Mouse (Mus musculus) ES-Bruce4 (cell line): Measurements from ENCODE around the gene Ccdc173. TPM values are rescaled to one million over a fixed set of nuclear protein-coding genes. Genes with fewer than 3 reads are reported as not detected.

Source experiments
- H3K27ac ChIP-seq: 2 replicates; pipeline ENCODE4 v1.5.1; 2012; ENCODE audit warnings: low read length, inconsistent platforms; ENCODE audit not compliant: insufficient read depth
- H3K27me3 ChIP-seq: 2 replicates; pipeline ENCODE4 v1.6.1; 2012; ENCODE audit warnings: mild to moderate bottlenecking, low read length, inconsistent platforms; ENCODE audit not compliant: control insufficient read depth, poor library complexity, insufficient read depth, severe bottlenecking
- H3K36me3 ChIP-seq: 2 replicates; pipeline ENCODE4 v1.6.1; 2012; ENCODE audit warnings: inconsistent platforms, mild to moderate bottlenecking, low read length, moderate library complexity; ENCODE audit not compliant: control insufficient read depth, poor library complexity, insufficient read depth, severe bottlenecking
- H3K4me1 ChIP-seq: one replicate; pipeline ENCODE4 v1.8.1; 2011; ENCODE audit warnings: low read length; ENCODE audit not compliant: control insufficient read depth, insufficient read depth
- H3K4me3 ChIP-seq: 2 replicates; pipeline ENCODE4 v1.5.1; 2011; ENCODE audit warnings: low read depth, mild to moderate bottlenecking, low read length
- H3K9ac ChIP-seq: 2 replicates; pipeline ENCODE4 v1.6.1; 2012; ENCODE audit warnings: low read depth, mild to moderate bottlenecking, inconsistent platforms; ENCODE audit not compliant: poor library complexity, severe bottlenecking
- H3K9me3 ChIP-seq: replicated peaks from 2 replicates; pipeline ENCODE4 v1.6.1; 2012; ENCODE audit warnings: mild to moderate bottlenecking, low read length, inconsistent platforms; ENCODE audit not compliant: control insufficient read depth, poor library complexity, insufficient read depth, severe bottlenecking
- CTCF ChIP-seq: IDR thresholded peaks from one replicate; pipeline ENCODE4 v1.8.1; 2011; ENCODE audit warnings: low read depth, low read length
- EP300 ChIP-seq: IDR thresholded peaks from 2 replicates; pipeline ENCODE4 v1.6.1; 2011; ENCODE audit warnings: low read depth, low read length; ENCODE audit not compliant: insufficient read depth
- POLR2A ChIP-seq: IDR thresholded peaks from one replicate; pipeline ENCODE4 v1.8.1; 2011; ENCODE audit warnings: low read length; ENCODE audit not compliant: insufficient read depth
- polyA plus RNA-seq: library from polyadenylated mRNA; stranded (reverse); fragments of >200 nt; gene quantifications from 2 replicates; pipeline ENCODE4 v1.2.4, GENCODE M21; 2011; ENCODE audit warnings: low read depth; ENCODE audit not compliant: missing spikeins, insufficient read depth, insufficient read length

The Ccdc173 gene
- polyA plus RNA-seq, 1 experiment, result 3.7 TPM

GRCm38 (mm10) chr2:69723519-69723825, 65.9 kb downstream of the Ccdc173 start:
- Histone ChIP-seq H3K27me3 (no peaks in the 10 kb centered on the region), H3K4me1 (peaks cover 3% of the 10 kb centered on the region), H3K4me3 (peak overlapping the region; percentile 90), H3K9ac (peak overlapping the region; percentile 93), H3K9me3 (no peaks in the 10 kb centered on the region), H3K27ac (no peak overlapping the region), H3K36me3 (no peaks in the 10 kb centered on the region)
- TF ChIP-seq CTCF, result no peak
- no peak for TF ChIP-seq EP300
- no peak for TF ChIP-seq POLR2A

GRCm38 (mm10) chr2:69722650-69723518, 66.5 kb downstream of the Ccdc173 start:
- Histone ChIP-seq H3K4me3 (peak overlapping the region; percentile 90), H3K9me3 (no peaks in the 10 kb centered on the region), H3K27me3 (no peaks in the 10 kb centered on the region), H3K36me3 (no peaks in the 10 kb centered on the region), H3K9ac (peak overlapping the region; percentile 93), H3K27ac (peak overlapping the region; percentile 55; the same call in 1 of the 2 replicates), H3K4me1 (peaks cover 3% of the 10 kb centered on the region)
- TF ChIP-seq EP300 (peak; percentile 41; the same call in 1 of the 2 replicates), POLR2A (no peak)

GRCm38 (mm10) chr2:69722273-69722649, 67.1 kb downstream of the Ccdc173 start, which contains the start of gene Ppig:
TSS of gene Ppig (plus strand) at chr2:69722545.
- no peak for TF ChIP-seq CTCF
- peaks cover 3% of the 10 kb centered on the region for H3K4me1 ChIP-seq
- no peaks in the 10 kb centered on the region for H3K9me3 ChIP-seq
- peak within 1 kb of the TSS; percentile 93 for H3K9ac ChIP-seq
- H3K4me3 ChIP-seq, result peak within 1 kb of the TSS; percentile 90
- H3K36me3 ChIP-seq, result no peaks in the 10 kb centered on the region
- H3K27me3 ChIP-seq, result no peaks in the 10 kb centered on the region
- H3K27ac ChIP-seq, result peak within 1 kb of the TSS; percentile 55; the same call in 1 of the 2 replicates

GRCm38 (mm10) chr2:69719121-69719520, 70.3 kb downstream of the Ccdc173 start:
- Histone ChIP-seq H3K36me3 (no peaks in the 10 kb centered on the region), H3K9ac (no peak overlapping the region), H3K4me3 (no peak overlapping the region), H3K27ac (no peak overlapping the region), H3K27me3 (no peaks in the 10 kb centered on the region), H3K9me3 (no peaks in the 10 kb centered on the region), H3K4me1 (peaks cover 2% of the 10 kb centered on the region)
- TF ChIP-seq POLR2A (no peak), EP300 (no peak), CTCF (no peak)

- H3K27ac ChIP-seq, result no peak overlapping the region
- H3K36me3 ChIP-seq, result no peaks in the 10 kb centered on the region
- H3K27me3 ChIP-seq, result no peaks in the 10 kb centered on the region
- no peaks in the 10 kb centered on the region for H3K9me3 ChIP-seq
- H3K4me3 ChIP-seq, result no peak overlapping the region
- no peaks in the 10 kb centered on the region for H3K4me1 ChIP-seq
- H3K9ac ChIP-seq, result no peak overlapping the region
- TF ChIP-seq EP300 (no peak), POLR2A (no peak), CTCF (no peak)
Measured at GRCm38 (mm10) chr2:69716483-69716882, 72.9 kb downstream of the Ccdc173 start.

GRCm38 (mm10) chr2:69714126-69714525, 75.2 kb downstream of the Ccdc173 start:
- Histone ChIP-seq H3K4me1 (no peaks in the 10 kb centered on the region), H3K36me3 (peaks cover 6% of the 10 kb centered on the region; the same call in 1 of the 2 replicates), H3K27ac (no peak overlapping the region), H3K9ac (no peak overlapping the region), H3K27me3 (no peaks in the 10 kb centered on the region), H3K9me3 (no peaks in the 10 kb centered on the region), H3K4me3 (no peak overlapping the region)
- TF ChIP-seq CTCF (no peak), EP300 (no peak), POLR2A (no peak)
